Mouse (Mus musculus) heart, postnatal 0 days (tissue): ENCODE data around the gene Ak8.

Experiments used
- CTCF ChIP-seq: IDR thresholded peaks from 2 replicates; pipeline ENCODE4 v1.5.1; 2016; ENCODE audit warnings: antibody characterized with exemption, control low read depth, low read depth
- EP300 ChIP-seq: IDR thresholded peaks from 2 replicates; pipeline ENCODE4 v1.6.1; 2016; ENCODE audit warnings: antibody characterized with exemption, low read depth

- TF ChIP-seq CTCF (no peak), EP300 (no peak)
These were observed 42.7 kb downstream of the Ak8 start for GRCm38 (mm10) chr2:28742701-28743100.
